Mouse (Mus musculus): Measurements from ENCODE around the gene Zscan22. TPM values are rescaled to one million over a fixed set of nuclear protein-coding genes. Genes with fewer than 3 reads are reported as not detected.

Gene Zscan22
- 10 to 100 TPM; 14.0 to 15.0 TPM for polyA plus RNA-seq (2017; shearing (Covaris generic))

DNA sequence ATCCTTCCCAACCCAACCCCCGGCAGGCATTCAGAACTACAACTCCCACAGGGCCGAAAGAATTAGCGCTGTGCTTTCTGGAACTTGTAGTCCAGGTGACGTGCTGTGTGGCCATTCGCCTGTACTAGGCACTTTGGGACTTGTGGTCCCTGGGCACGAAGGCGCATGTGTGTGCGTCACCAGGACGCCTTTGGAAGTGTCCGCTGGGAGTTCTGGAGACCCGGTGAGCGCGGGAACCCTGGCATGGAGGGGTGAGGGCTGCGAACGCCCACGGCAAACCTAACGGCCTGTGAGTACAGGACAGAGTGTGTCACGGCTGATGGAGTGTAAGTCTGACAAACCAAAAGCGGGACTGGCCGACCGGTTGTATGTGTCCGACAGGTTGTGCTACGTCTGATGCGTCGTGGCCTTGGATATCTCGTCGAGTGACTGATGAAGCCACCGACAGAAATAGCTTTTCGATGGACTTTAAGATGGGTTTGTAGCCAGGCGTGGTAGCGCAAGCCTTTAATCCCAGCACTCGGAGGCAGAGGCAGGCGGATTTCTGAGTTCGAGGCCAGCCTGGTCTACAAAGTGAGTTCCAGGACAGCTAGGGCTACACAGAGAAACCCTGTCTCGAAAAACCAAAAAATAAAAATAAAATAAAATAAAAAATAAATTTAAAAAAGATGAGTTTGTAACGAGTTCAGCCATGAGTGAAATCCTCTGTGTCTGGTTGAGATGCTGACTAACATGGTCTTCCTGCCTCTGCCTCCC is at the start of gene Zscan22:
TSS of gene Zscan22 (plus strand) at position 161 of the 756 bp plus-strand sequence.

DNA sequence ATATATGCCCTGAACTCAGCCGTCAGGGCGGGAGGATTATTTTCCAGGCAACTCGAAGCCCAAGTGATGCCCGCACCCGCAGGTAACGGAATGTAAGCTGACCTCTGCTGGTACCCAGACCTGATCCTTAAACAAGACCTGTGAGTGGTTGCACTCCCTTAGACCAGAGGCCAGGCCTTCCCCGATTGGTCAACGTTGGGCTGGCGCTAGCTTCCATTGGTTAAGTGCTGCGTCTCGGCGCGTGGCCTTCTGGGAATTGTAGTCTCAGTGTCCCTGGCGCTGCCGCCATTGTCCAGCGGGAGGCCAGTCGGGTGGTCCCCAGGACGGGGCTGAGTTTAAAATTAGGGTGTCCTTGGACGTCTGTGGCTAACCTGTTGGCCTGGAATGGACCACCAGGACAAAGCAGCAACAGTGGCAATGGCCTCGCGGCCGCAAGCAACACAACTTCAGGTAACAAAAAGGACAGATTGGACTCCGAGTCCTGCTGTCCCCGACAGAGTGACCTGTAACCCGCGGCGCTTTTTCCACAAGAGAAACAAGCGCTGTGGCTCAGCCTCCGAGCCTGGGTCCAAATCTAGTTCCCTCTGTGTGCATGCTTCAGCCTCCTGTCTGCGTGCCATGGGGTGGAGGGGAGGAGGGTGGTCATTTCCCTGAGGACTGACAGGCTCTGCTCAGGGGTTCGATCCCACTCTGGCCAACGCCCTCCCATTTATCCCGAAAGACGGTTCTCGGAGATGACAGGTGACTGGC is 16.5 kb upstream of the Zscan22 start, which contains the start of gene Zfp128:
TSS of gene Zfp128 (plus strand) at position 267 of the 750 bp plus-strand sequence.

DNA sequence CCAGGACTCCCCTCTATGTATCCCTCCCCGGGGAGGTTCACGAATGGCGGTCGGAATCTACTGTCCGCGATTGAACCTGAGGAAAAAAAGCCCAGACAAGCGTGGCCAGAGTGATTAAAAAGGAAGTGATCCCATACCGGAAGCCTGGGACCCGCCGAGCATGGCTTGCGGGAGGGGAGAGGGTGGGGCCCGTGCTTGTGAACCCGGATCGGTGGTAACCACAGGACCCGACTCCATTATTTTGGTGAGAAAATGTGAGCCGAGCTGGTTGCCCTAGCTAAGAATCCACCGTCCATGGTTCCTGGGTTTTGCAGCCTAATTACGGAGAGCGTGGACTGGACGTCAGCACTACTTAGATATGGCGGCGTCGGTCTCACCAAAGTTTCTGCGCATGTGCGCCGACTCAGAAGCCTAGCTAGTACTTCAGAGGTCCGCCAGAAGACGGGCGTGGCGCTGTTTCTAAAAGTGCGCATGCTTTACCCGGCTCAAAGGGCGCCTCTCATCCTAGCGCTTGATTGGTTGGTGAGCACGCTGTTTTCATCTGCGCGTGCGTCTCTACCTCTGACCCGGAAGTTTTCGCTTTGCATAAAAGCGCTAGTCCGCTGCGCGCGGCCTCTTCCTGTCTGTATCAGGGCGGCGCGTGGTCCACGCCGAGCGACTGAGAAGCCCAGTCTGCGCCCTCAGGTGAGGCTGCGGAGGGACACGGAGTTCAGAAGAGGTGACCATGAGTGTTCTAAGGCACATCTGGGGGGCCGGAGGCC is 24.3 kb downstream of the Zscan22 start, which contains the start of gene Rps5:
TSS of gene Rps5 (plus strand) at position 586 of the 761 bp plus-strand sequence.

DNA sequence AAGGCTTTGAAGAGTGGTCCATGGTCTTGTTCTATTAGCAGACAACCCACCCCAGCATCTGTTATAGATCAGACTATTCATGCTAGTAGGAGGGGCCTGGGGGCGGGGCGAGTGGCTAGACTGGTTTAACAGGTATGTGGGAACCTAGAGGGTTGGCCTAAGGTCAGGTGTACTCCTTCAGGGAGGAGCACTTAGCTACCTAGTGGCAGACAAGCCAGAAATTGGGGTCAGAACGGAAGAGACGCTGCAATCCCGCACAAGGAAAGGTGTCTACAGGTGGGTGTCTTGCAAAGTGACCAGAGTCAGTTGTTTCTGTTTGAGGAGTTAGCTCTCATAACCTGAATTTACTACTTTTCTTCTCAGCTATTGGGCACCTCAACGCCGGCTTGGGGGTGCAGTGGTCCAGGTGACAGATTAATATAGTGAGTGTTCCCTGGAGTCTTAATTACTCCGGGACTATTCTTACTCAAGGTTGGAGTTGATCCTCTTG is 29.6 kb downstream of the Zscan22 start, which contains the start of gene Rnf225:
TSS of gene Rnf225 (plus strand) at position 226 of the 490 bp plus-strand sequence.

Other genes starting within 250 kb of the Zscan22 start
- not detected for gene Vmn2r55, start 212.8 kb upstream of the Zscan22 start, polyA plus RNA-seq (2017; shearing (Covaris generic))
- under 1 TPM in 1 of 2 experiments, not detected in 1; 0.37 TPM for gene Vmn2r56, start 162.8 kb upstream of the Zscan22 start, polyA plus RNA-seq (2017; shearing (Covaris generic))
- gene Zscan18, start 94.2 kb upstream of the Zscan22 start, polyA plus RNA-seq (2017; shearing (Covaris generic)): 1 to 10 TPM; 2.6 to 3.3 TPM
- 10 to 100 TPM; 11.9 to 14.9 TPM for gene Zfp329, start 79.0 kb upstream of the Zscan22 start, polyA plus RNA-seq (2017; shearing (Covaris generic))
- gene Zfp110, start 63.1 kb upstream of the Zscan22 start, polyA plus RNA-seq (2017; shearing (Covaris generic)): 10 to 100 TPM; 70.8 to 81.5 TPM
- gene Zfp128, start 16.6 kb upstream of the Zscan22 start, polyA plus RNA-seq (2017; shearing (Covaris generic)): 1 to 10 TPM; 4.5 to 4.6 TPM
- 100 to 1,000 TPM; 775 to 910 TPM for gene Rps5, start 24.5 kb downstream of the Zscan22 start, polyA plus RNA-seq (2017; shearing (Covaris generic))
- gene Rnf225, start 29.6 kb downstream of the Zscan22 start, polyA plus RNA-seq (2017; shearing (Covaris generic)): under 1 TPM; 0.19 to 0.60 TPM
- gene Zfp324, start 68.0 kb downstream of the Zscan22 start, polyA plus RNA-seq (2017; shearing (Covaris generic)): 1 to 10 TPM; 5.7 to 7.1 TPM
- 10 to 100 TPM in 1 of 2 experiments, 1 to 10 TPM in 1; 8.5 to 12.4 TPM for gene Zfp446, start 80.0 kb downstream of the Zscan22 start, polyA plus RNA-seq (2017; shearing (Covaris generic))
- 1 to 10 TPM in 1 of 2 experiments, not detected in 1; 1.5 TPM for gene Slc27a5, start 100.4 kb downstream of the Zscan22 start, polyA plus RNA-seq (2017; shearing (Covaris generic))
- 100 to 1,000 TPM; 109 to 136 TPM for gene Trim28, start 101.3 kb downstream of the Zscan22 start, polyA plus RNA-seq (2017; shearing (Covaris generic))
- gene Zbtb45, start 112.2 kb downstream of the Zscan22 start, polyA plus RNA-seq (2017; shearing (Covaris generic)): 10 to 100 TPM; 21.8 to 28.2 TPM
- gene Chmp2a, start 137.0 kb downstream of the Zscan22 start, polyA plus RNA-seq (2017; shearing (Covaris generic)): 100 to 1,000 TPM; 261 to 280 TPM
- gene Ube2m, start 140.5 kb downstream of the Zscan22 start, polyA plus RNA-seq (2017; shearing (Covaris generic)): 100 to 1,000 TPM; 179 to 184 TPM
- 1 to 10 TPM in 1 of 2 experiments, under 1 TPM in 1; 0.61 to 2.4 TPM for gene Mzf1, start 156.9 kb downstream of the Zscan22 start, polyA plus RNA-seq (2017; shearing (Covaris generic))
- under 1 TPM; 0.04 to 0.21 TPM for gene Vmn1r85, start 197.4 kb downstream of the Zscan22 start, polyA plus RNA-seq (2017; shearing (Covaris generic))
- gene Vmn1r86, start 222.1 kb downstream of the Zscan22 start, polyA plus RNA-seq (2017; shearing (Covaris generic)): not detected
- gene Vmn1r87, start 242.3 kb downstream of the Zscan22 start, polyA plus RNA-seq (2017; shearing (Covaris generic)): 1 to 10 TPM in 1 of 2 experiments, under 1 TPM in 1; 0.27 to 2.7 TPM

Data from inflammation-experienced regulatory T-cells (primary cell).